24 mouse cellular contexts compared by ENCODE assay signal in the genomic region with DNA sequence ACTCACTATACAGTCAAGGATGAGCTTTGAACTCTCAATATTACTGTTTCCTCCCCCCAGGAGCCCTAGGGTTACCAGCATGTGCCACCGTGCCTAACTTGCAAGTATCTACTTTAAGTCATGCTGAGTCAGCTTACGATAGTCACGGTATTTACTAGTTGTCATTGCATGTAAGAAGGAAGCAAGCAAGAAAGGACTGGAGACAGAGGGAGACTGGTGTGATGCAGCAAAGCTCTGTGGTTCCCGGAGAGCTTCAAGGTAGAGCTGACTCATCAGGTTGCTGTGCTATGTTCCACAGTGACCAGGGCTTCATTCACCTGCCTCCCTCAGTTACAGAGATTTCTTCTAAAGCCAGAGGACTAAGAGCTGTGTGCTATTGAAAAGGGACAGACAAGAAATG.
A peak's percentile ranks its signal among the peaks of the same experiment; 100 is the strongest.
DNase-seq lines count a peak whose midpoint lies in the region; ATAC-seq and TF ChIP-seq lines count a peak whose summit lies in the region.
"Had no signal": no experiment of that assay in that cellular context is flagged by ENCODE, and none has a peak within 500 bp of the region (broad histone marks: within the 10 kb centered on the region; RNA-seq: fewer than 3 reads in every experiment).

No protein-coding gene starts in this region.

- no peaks in the 10 kb centered on the region for H3K36me3 ChIP-seq in ES-E14 (ENCODE audit: control insufficient read depth, insufficient read depth, low read length, poor library complexity, severe bottlenecking)
- no peaks in the 10 kb centered on the region for H3K36me3 ChIP-seq in liver, embryonic 11.5 days (ENCODE audit: control insufficient read depth, insufficient read depth, low read length)
- H3K36me3 ChIP-seq: embryonic facial prominence, embryonic 13.5 days; embryonic facial prominence, embryonic 15.5 days; forebrain, embryonic 10.5 days; forebrain, embryonic 12.5 days had no signal

- no peak for TF ChIP-seq CTCF in layer of hippocampus, adult 2 months (conservative IDR thresholded peaks at IDR 0.05)

- in situ Hi-C loops in ES-E14 (cut with MboI; ENCODE audit: low sequenced_read_pairs in 2 of 2, unreplicated experiment in 2 of 2) = no loop called here

- H3K4me2 ChIP-seq in liver, embryonic 11.5 days = no peak overlapping the region
- H3K4me2 ChIP-seq: embryonic facial prominence, embryonic 13.5 days; embryonic facial prominence, embryonic 15.5 days; forebrain, embryonic 12.5 days had no signal

- 70% methylated on average over 4 of the region's 4 CpGs for WGBS in liver, embryonic 11.5 days

- DNase-seq in layer of hippocampus, adult 2 months (ENCODE audit: low spot score in 2 of 2) = no peak
- no peak for DNase-seq in layer of hippocampus, adult 18-20 months (ENCODE audit: low spot score in 2 of 2)
- no peak for DNase-seq in ES-E14 (ENCODE audit: low read depth, low spot score)
- no peak for DNase-seq in spleen, adult 18-20 months
- DNase-seq in liver, embryonic 11.5 days (ENCODE audit: low spot score) = no peak
- DNase-seq: adrenal gland, adult 2 months; adrenal gland, postnatal 10 days; adrenal gland, postnatal 25 days; B cell, adult 2 months; cerebellum, adult 11-12 months; cerebellum, adult 2 months; cerebellum, adult 9-10 months; cerebellum, postnatal 10 days; cerebellum, postnatal 25 days had no signal

- no peak overlapping the region for H3K4me3 ChIP-seq in layer of hippocampus, adult 2 months
- no peak overlapping the region for H3K4me3 ChIP-seq in ES-E14 (ENCODE audit: insufficient read depth in 1 of 2, low read depth in 1 of 2, low read length in 2 of 2, poor library complexity in 1 of 2, severe bottlenecking in 1 of 2)
- H3K4me3 ChIP-seq in liver, embryonic 11.5 days (ENCODE audit: low read depth, low read length) = no peak overlapping the region
- H3K4me3 ChIP-seq: embryonic facial prominence, embryonic 13.5 days; embryonic facial prominence, embryonic 15.5 days; erythroblast, embryonic 14.5 days; forebrain, embryonic 10.5 days; forebrain, embryonic 12.5 days had no signal

- H3K9ac ChIP-seq in ES-E14 (ENCODE audit: insufficient read depth, low read depth, low read length, poor library complexity, severe bottlenecking) = no peak overlapping the region
- H3K9ac ChIP-seq in liver, embryonic 11.5 days (ENCODE audit: low read depth, low read length) = no peak overlapping the region
- H3K9ac ChIP-seq: embryonic facial prominence, embryonic 13.5 days; embryonic facial prominence, embryonic 15.5 days; forebrain, embryonic 12.5 days had no signal

- H3K9me3 ChIP-seq in ES-E14 (ENCODE audit: control insufficient read depth, insufficient read depth, low read depth, low read length) = no peaks in the 10 kb centered on the region
- no peaks in the 10 kb centered on the region for H3K9me3 ChIP-seq in liver, embryonic 11.5 days (ENCODE audit: control insufficient read depth, low read length)
- H3K9me3 ChIP-seq: embryonic facial prominence, embryonic 13.5 days; embryonic facial prominence, embryonic 15.5 days; forebrain, embryonic 10.5 days; forebrain, embryonic 12.5 days had no signal

- H3K27ac ChIP-seq in layer of hippocampus, adult 2 months = peak overlapping the region; percentile 29; the same call in 1 of the 2 replicates
- no peak overlapping the region for H3K27ac ChIP-seq in ES-E14 (ENCODE audit: insufficient read depth, low read depth, low read length, poor library complexity, severe bottlenecking)
- H3K27ac ChIP-seq in liver, embryonic 11.5 days (ENCODE audit: low read depth, low read length) = no peak overlapping the region
- H3K27ac ChIP-seq: embryonic facial prominence, embryonic 13.5 days; embryonic facial prominence, embryonic 15.5 days; forebrain, embryonic 10.5 days; forebrain, embryonic 12.5 days had no signal

- ATAC-seq in megakaryocyte, adult 5-6 weeks (ENCODE audit: poor library complexity, severe bottlenecking) = peak; percentile 64
- no peak for ATAC-seq in liver, embryonic 11.5 days (replicated peaks; ENCODE audit: low FRiP score)
- ATAC-seq: CD4-positive, CD25-positive, alpha-beta regulatory T cell, adult 4 months; forebrain, embryonic 14.5 days; forebrain, embryonic 16.5 days had no signal

- no peaks in the 10 kb centered on the region for H3K27me3 ChIP-seq in liver, embryonic 11.5 days (replicated peaks; ENCODE audit: control insufficient read depth, insufficient read depth, low read length)
- H3K27me3 ChIP-seq: CH12.LX; embryonic facial prominence, embryonic 13.5 days; embryonic facial prominence, embryonic 15.5 days; forebrain, embryonic 12.5 days had no signal

- no peaks in the 10 kb centered on the region for H3K4me1 ChIP-seq in ES-E14 (ENCODE audit: control insufficient read depth in 2 of 2, insufficient read depth in 2 of 2, low read length in 2 of 2, poor library complexity in 1 of 2)
- H3K4me1 ChIP-seq in liver, embryonic 11.5 days (replicated peaks; ENCODE audit: control insufficient read depth, insufficient read depth, low read length) = no peaks in the 10 kb centered on the region
- H3K4me1 ChIP-seq: embryonic facial prominence, embryonic 15.5 days; forebrain, embryonic 10.5 days; forebrain, embryonic 12.5 days had no signal

TF ChIP-seq in ES-E14, 5 proteins besides CTCF, POLR2A, EP300 and RAD21:
- TF ChIP-seq ZC3H11A (IDR thresholded peaks at IDR 0.05; ENCODE audit: borderline replicate concordance, low read depth, low read length) = no peak
- 0 out of 2 replicates have a peak, but pooled peaks have one; percentile 4 for TF ChIP-seq MAFK (IDR thresholded peaks at IDR 0.05; ENCODE audit: insufficient read depth, low read depth, low read length)
